In genomic region chr17:3792597-3792996, GRCm38 (mm10) we compare ENCODE assay signal across 8 mouse cellular contexts.
DNase-seq lines count a peak whose midpoint lies in the region; ATAC-seq lines count a peak whose summit lies in the region.
"Had no signal": no experiment of that assay in that cellular context is flagged by ENCODE, and none has a peak within 500 bp of the region (broad histone marks: within the 10 kb centered on the region; RNA-seq: fewer than 3 reads in every experiment).

No protein-coding gene starts in this region.

- WGBS in forebrain, embryonic 13.5 days = 20% methylated on average over 2 of the region's 2 CpGs

- H3K4me1 ChIP-seq in forebrain, embryonic 13.5 days = no peaks in the 10 kb centered on the region
- H3K4me1 ChIP-seq: liver, embryonic 13.5 days had no signal

- H3K4me3 ChIP-seq in forebrain, embryonic 13.5 days = no peak overlapping the region
- H3K4me3 ChIP-seq: liver, embryonic 13.5 days had no signal

- peak; percentile 12 for DNase-seq in layer of hippocampus, adult 11-12 months (ENCODE audit: low spot score)
- DNase-seq in layer of hippocampus, adult 9-10 months (ENCODE audit: low spot score) = no peak
- DNase-seq in adrenal gland, postnatal 14 days = peak; percentile 53
- peak; percentile 34 to 36 for DNase-seq in kidney, postnatal 25 days
- peak; percentile 16 for DNase-seq in mesoderm, embryonic 11.5 days (ENCODE audit: low read depth, low spot score)
- no peak for DNase-seq in spleen, postnatal 4 days (ENCODE audit: low spot score in 2 of 2)
- DNase-seq: liver, embryonic 13.5 days had no signal

- no peaks in the 10 kb centered on the region for H3K36me3 ChIP-seq in forebrain, embryonic 13.5 days (ENCODE audit: poor library complexity, severe bottlenecking)
- H3K36me3 ChIP-seq: liver, embryonic 13.5 days had no signal

- no peaks in the 10 kb centered on the region for H3K27me3 ChIP-seq in forebrain, embryonic 13.5 days
- H3K27me3 ChIP-seq: liver, embryonic 13.5 days had no signal

- no peak overlapping the region for H3K4me2 ChIP-seq in forebrain, embryonic 13.5 days
- H3K4me2 ChIP-seq: liver, embryonic 13.5 days had no signal

- no peaks in the 10 kb centered on the region for H3K9me3 ChIP-seq in forebrain, embryonic 13.5 days (replicated peaks)
- H3K9me3 ChIP-seq: liver, embryonic 13.5 days had no signal

- no peak overlapping the region for H3K27ac ChIP-seq in forebrain, embryonic 13.5 days
- H3K27ac ChIP-seq: liver, embryonic 13.5 days had no signal

- ATAC-seq in forebrain, embryonic 13.5 days = peak; percentile 82

- H3K9ac ChIP-seq in forebrain, embryonic 13.5 days = no peak overlapping the region
- H3K9ac ChIP-seq: liver, embryonic 13.5 days had no signal

Comparison
In these comparisons a context has a peak if more than half of its experiments do, and no peak if none do; other contexts are left out.
1. DNase-seq: peak in layer of hippocampus, adult 11-12 months (single experiment), adrenal gland, postnatal 14 days (single experiment), kidney, postnatal 25 days (2 of 2) and mesoderm, embryonic 11.5 days (single experiment); none in layer of hippocampus, adult 9-10 months (single experiment) and spleen, postnatal 4 days (0 of 2).